Mouse (Mus musculus) heart, adult 8-10 months (tissue): Measurements from ENCODE around the gene Slc4a1. TPM values are rescaled to one million over a fixed set of nuclear protein-coding genes. Genes with fewer than 3 reads are reported as not detected.

Experiments
- DNase-seq: peaks from one replicate; pipeline ENCODE4 v3.0.0; 2022; ENCODE audit warnings: low spot score
- total RNA-seq, 4 experiments: library from RNA; stranded (reverse); gene quantifications; 2 replicates each; pipeline ENCODE4 v1.2.4; 2022

Gene Slc4a1
- total RNA-seq, 4 experiments from 2014 or later: 0.19 to 4.5 (median 1.5) TPM

GRCm38 (mm10) chr11:102350981-102351523 lies 15.0 kb downstream of the Slc4a1 start:
- no peak for DNase-seq

DNA sequence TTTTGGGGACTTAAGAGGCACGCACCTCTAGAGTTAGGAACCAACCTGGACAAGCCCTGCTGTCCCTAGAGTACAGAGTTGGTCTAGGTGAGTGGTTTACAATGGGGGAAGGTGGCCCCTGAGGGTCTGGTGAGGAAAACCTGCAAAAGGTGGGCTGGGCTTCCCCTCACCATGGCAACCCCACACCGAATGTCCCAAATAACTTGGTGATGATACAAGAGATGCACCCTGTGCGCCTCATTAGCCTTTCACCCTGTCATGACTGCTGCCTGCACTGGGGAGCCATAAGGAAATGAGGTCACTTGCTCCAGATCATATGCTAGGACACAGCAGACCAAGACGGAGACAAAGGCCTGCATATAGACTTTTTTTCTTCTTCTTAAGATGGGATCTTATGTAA lies 15.6 kb downstream of the Slc4a1 start:
- no peak for DNase-seq

DNA sequence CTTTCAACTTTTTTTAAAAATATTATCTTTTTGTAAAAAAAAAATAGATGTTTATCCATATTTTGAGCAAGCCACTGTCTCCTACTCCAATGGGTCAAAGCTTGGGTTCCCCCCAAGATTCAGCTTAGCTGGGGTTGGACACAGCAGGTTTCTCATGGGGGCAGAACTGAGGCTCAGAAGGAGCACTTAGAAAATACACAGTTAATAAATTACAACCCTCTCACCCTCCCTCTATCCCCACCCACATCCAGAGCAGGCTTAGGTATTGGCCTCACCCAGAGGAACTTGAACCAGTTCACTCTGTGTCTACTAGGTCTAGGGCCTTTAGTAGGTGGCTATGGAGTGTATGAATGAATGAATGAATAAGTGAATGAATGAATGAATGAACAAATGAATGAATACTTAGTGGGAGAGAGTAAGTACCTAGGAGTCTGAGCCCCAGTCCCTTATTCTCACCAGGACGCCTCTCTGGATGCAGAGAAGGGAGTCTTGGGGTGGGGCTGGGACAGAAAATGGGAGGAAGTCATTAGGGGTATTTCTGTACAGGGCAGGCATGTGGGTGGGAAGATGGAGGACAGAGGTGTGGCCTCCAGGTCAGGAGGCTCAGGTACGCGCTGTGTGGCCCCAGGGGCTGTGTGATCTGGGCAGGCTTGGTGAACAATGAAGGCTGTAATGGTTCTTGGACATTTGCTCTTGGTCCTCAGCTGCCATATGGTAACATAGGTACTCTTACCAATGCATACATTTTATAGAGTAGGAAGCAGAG lies 16.6 kb downstream of the Slc4a1 start:
- no peak for DNase-seq

DNA sequence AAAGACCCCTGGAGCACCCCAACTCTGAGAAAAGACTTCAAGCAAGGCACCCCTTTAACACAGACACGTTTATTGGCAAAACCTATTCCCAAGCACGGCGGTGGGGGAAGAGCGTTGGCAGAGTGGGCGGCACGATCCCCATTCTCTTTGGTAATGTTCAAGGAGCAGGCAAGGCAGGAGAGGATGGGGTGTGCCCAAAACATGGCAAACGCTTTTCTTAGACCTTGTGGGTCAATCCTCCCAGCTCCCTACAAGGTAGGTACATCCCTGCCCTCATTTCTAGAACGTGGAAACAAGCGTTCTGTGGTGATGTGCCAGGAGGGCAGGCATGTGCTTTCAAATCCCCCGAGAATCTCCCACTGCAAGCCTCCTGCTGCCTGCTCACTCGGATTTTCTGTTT lies 17.2 kb downstream of the Slc4a1 start:
- no peak for DNase-seq

GRCm38 (mm10) chr11:102348101-102348585 lies 17.9 kb downstream of the Slc4a1 start:
- DNase-seq: no peak

- DNase-seq: no peak
Measured at GRCm38 (mm10) chr11:102347683-102348082, 18.3 kb downstream of the Slc4a1 start.

DNA sequence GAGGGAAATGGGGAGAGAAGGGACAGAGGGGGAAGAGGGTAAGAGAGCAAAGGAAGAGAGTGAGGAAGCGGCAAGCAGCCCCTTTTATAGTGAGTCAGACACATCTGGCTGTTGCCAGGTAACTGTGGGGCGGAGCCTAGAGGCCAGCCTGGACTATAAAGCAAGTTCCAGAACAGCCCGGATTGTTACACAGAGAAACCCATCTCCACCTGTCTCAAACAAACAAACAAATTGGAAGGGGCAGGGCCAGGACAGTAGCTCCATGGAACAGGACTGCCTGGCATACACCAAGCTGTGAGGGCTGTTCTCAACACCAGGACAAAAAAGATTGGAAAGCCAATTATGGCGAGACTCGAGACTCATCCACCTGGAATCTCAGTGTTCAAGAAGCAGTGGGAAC lies 19.1 kb downstream of the Slc4a1 start:
- DNase-seq: no peak

- DNase-seq: no peak
Measured at GRCm38 (mm10) chr11:102344458-102344857, 21.5 kb downstream of the Slc4a1 start.

- DNase-seq: no peak
Measured at GRCm38 (mm10) chr11:102342742-102343141, 23.3 kb downstream of the Slc4a1 start.

- no peak for DNase-seq
Measured at GRCm38 (mm10) chr11:102341101-102341500, 24.9 kb downstream of the Slc4a1 start.

GRCm38 (mm10) chr11:102339624-102340023 lies 26.4 kb downstream of the Slc4a1 start:
- no peak for DNase-seq

DNA sequence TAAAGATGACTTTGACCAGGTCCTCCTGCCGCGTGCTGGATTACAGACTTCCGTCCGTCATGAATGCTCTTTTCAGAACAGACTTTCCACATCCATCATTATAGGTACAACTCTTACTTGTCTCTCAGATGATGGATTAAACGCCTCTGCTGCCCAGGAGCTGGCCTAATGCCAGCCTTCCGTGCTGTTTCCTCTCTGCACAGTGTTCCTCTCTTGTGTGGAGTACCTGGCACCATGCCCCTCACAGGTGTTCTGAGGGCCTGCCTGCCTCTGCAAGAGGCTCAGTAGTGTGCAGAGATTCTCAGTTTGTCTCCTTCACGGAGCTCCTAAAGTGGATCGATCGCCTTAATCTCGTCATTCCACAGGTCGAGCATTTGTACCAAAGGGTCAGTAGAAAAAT lies 26.8 kb downstream of the Slc4a1 start:
- DNase-seq: no peak

DNA sequence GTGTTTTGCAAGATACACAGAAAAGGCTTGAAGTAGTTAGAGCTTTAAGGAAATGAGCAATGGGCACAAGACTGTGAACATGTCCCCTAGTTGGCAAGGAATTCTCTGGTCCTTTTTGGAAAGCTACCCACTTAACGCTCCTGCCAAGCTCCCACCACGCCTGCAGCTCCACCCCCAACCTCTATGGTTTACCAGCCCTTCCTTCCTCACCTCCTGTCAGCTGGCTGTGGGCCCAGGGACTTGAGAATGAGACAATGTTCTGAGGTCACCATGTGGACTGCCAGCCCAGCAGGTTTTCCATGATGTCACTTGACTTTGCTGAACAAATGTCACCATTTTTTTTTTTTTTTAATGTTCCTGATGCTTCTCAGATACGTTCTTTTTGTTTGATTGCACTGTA lies 27.4 kb downstream of the Slc4a1 start:
- DNase-seq: peak; percentile 88

- DNase-seq: no peak
Measured at GRCm38 (mm10) chr11:102337921-102338320, 28.1 kb downstream of the Slc4a1 start.

DNA sequence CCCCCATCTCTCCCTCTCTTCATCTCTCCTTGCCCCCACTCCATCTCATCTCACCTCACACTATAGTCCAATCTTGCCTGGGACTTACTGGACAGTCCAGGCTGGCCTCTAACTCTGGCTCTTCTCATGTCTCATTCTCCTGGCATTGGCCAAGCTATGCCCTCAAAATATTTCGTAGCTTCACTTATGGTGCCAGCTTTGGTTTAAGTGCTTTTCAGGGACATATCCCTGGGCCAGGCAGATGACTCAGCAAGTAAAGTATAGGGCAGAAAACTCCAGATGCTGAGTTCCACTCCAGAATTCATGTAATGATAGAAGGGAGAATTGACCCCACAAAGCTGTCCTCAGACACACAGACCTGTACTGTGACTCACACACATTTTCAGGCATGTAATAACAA lies 29.8 kb downstream of the Slc4a1 start:
- no peak for DNase-seq

GRCm38 (mm10) chr11:102334973-102335700 lies 30.9 kb downstream of the Slc4a1 start:
- peak; percentile 45 for DNase-seq

GRCm38 (mm10) chr11:102334010-102334409 lies 32.0 kb downstream of the Slc4a1 start:
- DNase-seq: no peak

GRCm38 (mm10) chr11:102333061-102333460 lies 32.9 kb downstream of the Slc4a1 start:
- DNase-seq: no peak

GRCm38 (mm10) chr11:102331806-102332205 lies 34.2 kb downstream of the Slc4a1 start:
- no peak for DNase-seq

DNA sequence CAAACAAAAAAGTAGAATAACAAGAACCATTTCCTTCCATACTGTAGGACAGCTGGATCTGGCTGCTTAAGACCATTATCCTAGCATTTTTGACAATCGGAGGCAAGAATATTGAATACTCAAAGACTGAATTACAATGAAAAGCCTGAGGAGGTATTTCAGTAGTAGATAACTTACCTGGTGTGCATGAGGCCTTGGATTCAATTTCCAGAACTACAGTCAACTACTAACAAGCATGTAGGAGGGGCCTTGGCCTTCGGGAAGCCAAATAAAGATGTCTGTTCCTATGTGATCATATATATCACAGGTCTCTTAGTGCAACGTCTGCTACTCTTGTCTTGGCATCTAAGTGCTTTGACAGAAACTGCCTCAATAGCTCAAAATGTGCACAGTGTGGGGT lies 36.0 kb downstream of the Slc4a1 start:
- no peak for DNase-seq

GRCm38 (mm10) chr11:102329518-102329917 lies 36.5 kb downstream of the Slc4a1 start:
- DNase-seq: no peak

- no peak for DNase-seq
Measured at GRCm38 (mm10) chr11:102327839-102328238, 38.2 kb downstream of the Slc4a1 start.

DNA sequence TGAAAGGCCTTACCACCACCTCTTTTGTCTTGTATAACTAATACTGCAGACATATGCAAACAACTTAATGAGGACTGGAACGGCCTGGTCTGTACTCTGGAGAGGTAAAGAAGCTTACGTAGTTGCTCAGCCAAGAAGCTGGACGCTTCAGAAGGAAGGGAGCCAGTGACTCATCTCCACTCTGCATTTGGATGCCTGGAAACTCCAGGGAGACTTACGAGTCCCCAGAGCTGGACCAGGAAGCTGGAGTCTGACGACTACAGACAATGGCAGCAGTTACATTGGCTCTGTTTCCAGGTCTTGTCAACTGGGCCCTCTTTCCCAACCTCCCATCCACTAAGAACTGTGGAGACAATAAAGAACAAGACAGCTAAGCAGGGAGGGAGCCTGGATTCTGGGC lies 38.8 kb downstream of the Slc4a1 start:
- DNase-seq: no peak
